Mouse (Mus musculus) heart, postnatal 0 days (tissue): Measurements from ENCODE around the gene Gm136.

Experiments used
- CTCF ChIP-seq: IDR thresholded peaks from 2 replicates; pipeline ENCODE4 v1.5.1; 2016; ENCODE audit warnings: antibody characterized with exemption, control low read depth, low read depth
- EP300 ChIP-seq: IDR thresholded peaks from 2 replicates; pipeline ENCODE4 v1.6.1; 2016; ENCODE audit warnings: antibody characterized with exemption, low read depth

DNA sequence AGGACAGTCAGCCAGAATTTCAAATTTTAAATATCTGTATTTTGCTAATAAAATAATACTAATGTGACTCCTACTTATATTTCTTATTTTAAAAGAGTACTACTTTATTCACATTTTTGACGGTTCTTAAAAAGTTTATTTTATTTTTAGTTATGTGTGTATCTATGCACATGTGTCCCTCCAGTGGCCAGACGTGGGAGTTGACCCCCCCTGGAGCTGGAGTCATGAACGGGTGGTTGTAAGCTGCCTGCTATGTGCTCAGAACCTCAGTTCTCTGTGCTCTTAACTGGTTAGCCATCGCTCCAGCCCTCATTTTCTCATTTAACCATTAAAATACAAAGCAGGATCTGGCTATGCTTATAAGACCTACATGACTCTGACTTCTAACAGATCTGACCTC lies 53.0 kb downstream of the Gm136 start:
- TF ChIP-seq CTCF = no peak
- TF ChIP-seq EP300 = no peak
